Comparison of ENCODE assay signal across 8 mouse cellular contexts in genomic region chr3:55793842-55794575, GRCm38 (mm10). TPM values are rescaled to one million over a fixed set of nuclear protein-coding genes. Genes with fewer than 3 reads are reported as not detected.
A peak's percentile ranks its signal among the peaks of the same experiment; 100 is the strongest.
DNase-seq lines count a peak whose midpoint lies in the region; ATAC-seq and TF ChIP-seq lines count a peak whose summit lies in the region.

No protein-coding gene starts in this region.

- no peaks in the 10 kb centered on the region for H3K27me3 ChIP-seq in hindbrain, embryonic 13.5 days
- H3K27me3 ChIP-seq in hindbrain, embryonic 10.5 days (ENCODE audit: insufficient read depth, poor library complexity, severe bottlenecking) = peaks cover 12% of the 10 kb centered on the region
- H3K27me3 ChIP-seq in kidney, postnatal 0 days (ENCODE audit: insufficient read depth, low read length) = no peaks in the 10 kb centered on the region
- no peaks in the 10 kb centered on the region for H3K27me3 ChIP-seq in neural tube, embryonic 14.5 days (ENCODE audit: control insufficient read depth, insufficient read depth, low read length)

- H3K4me1 ChIP-seq in hindbrain, embryonic 13.5 days (replicated peaks) = peaks cover 22% of the 10 kb centered on the region
- H3K4me1 ChIP-seq in hindbrain, embryonic 10.5 days (replicated peaks) = peaks cover 4% of the 10 kb centered on the region; the same call in 1 of the 2 replicates
- no peaks in the 10 kb centered on the region for H3K4me1 ChIP-seq in kidney, postnatal 0 days (replicated peaks; ENCODE audit: insufficient read depth, low read length)
- H3K4me1 ChIP-seq in neural tube, embryonic 14.5 days (ENCODE audit: control insufficient read depth, insufficient read depth, low read length) = peaks cover 3% of the 10 kb centered on the region; the same call in 1 of the 2 replicates

- TF ChIP-seq CTCF in kidney, postnatal 0 days (IDR thresholded peaks at IDR 0.05; ENCODE audit: low read depth) = no peak

- no peaks in the 10 kb centered on the region for H3K9me3 ChIP-seq in hindbrain, embryonic 13.5 days
- H3K9me3 ChIP-seq in hindbrain, embryonic 10.5 days = no peaks in the 10 kb centered on the region
- H3K9me3 ChIP-seq in kidney, postnatal 0 days (replicated peaks; ENCODE audit: low read length) = no peaks in the 10 kb centered on the region
- H3K9me3 ChIP-seq in neural tube, embryonic 14.5 days (ENCODE audit: control insufficient read depth, low read length) = no peaks in the 10 kb centered on the region

- no peak overlapping the region for H3K4me3 ChIP-seq in hindbrain, embryonic 13.5 days
- H3K4me3 ChIP-seq in hindbrain, embryonic 10.5 days = no peak overlapping the region
- no peak overlapping the region for H3K4me3 ChIP-seq in kidney, postnatal 0 days (replicated peaks; ENCODE audit: low read depth, low read length)
- H3K4me3 ChIP-seq in neural tube, embryonic 14.5 days (ENCODE audit: low read depth, low read length) = no peak overlapping the region

- no peak for DNase-seq in hindbrain, embryonic 10.5 days (ENCODE audit: low spot score)
- DNase-seq in adrenal gland, adult 2 months = peak; percentile 93
- DNase-seq in gastrocnemius, postnatal 10 days = peak; percentile 62
- DNase-seq in kidney, postnatal 0 days (ENCODE audit: low spot score) = peak; percentile 6
- DNase-seq in spleen, adult 12 weeks (ENCODE audit: low spot score) = no peak

- no peak overlapping the region for H3K9ac ChIP-seq in hindbrain, embryonic 13.5 days
- H3K9ac ChIP-seq in kidney, postnatal 0 days (ENCODE audit: low read depth, low read length) = no peak overlapping the region
- H3K9ac ChIP-seq in neural tube, embryonic 14.5 days (replicated peaks; ENCODE audit: low read depth, low read length) = no peak overlapping the region

- no peaks in the 10 kb centered on the region; the same call in 1 of the 2 replicates for H3K36me3 ChIP-seq in hindbrain, embryonic 13.5 days
- no peaks in the 10 kb centered on the region for H3K36me3 ChIP-seq in hindbrain, embryonic 10.5 days
- no peaks in the 10 kb centered on the region for H3K36me3 ChIP-seq in kidney, postnatal 0 days (ENCODE audit: insufficient read depth, low read length)
- H3K36me3 ChIP-seq in neural tube, embryonic 14.5 days (ENCODE audit: control insufficient read depth, insufficient read depth, low read length) = no peaks in the 10 kb centered on the region

- H3K4me2 ChIP-seq in hindbrain, embryonic 13.5 days = no peak overlapping the region
- H3K4me2 ChIP-seq in kidney, postnatal 0 days (ENCODE audit: low read length) = no peak overlapping the region
- H3K4me2 ChIP-seq in neural tube, embryonic 14.5 days (ENCODE audit: low read depth, low read length) = no peak overlapping the region

- H3K27ac ChIP-seq in hindbrain, embryonic 13.5 days = peak overlapping the region; percentile 35
- no peak overlapping the region; the same call in 1 of the 2 replicates for H3K27ac ChIP-seq in hindbrain, embryonic 10.5 days
- H3K27ac ChIP-seq in kidney, postnatal 0 days = no peak overlapping the region
- 0 out of 2 replicates have a peak overlapping the region, but pooled peaks have one; percentile 22 for H3K27ac ChIP-seq in neural tube, embryonic 14.5 days (ENCODE audit: low read depth, low read length)

- ATAC-seq in hindbrain, embryonic 13.5 days (ENCODE audit: low FRiP score) = no peak
- no peak for ATAC-seq in kidney, postnatal 0 days (replicated peaks; ENCODE audit: low FRiP score, low read depth)
- no peak for ATAC-seq in neural tube, embryonic 14.5 days (ENCODE audit: low read depth)
- ATAC-seq in inflammation-experienced regulatory T-cells, adult 6 months = no peak

- 63% methylated on average over 7 of the region's 7 CpGs for WGBS in hindbrain, embryonic 13.5 days
- WGBS in hindbrain, embryonic 10.5 days = 65% methylated on average over 7 of the region's 7 CpGs
- 44% methylated on average over 7 of the region's 7 CpGs for WGBS in kidney, postnatal 0 days
- WGBS in neural tube, embryonic 14.5 days = 64% methylated on average over 7 of the region's 7 CpGs

RNA-seq across cellular contexts. Expression of gene Mab21l1, which starts 11.7 kb away (rescaled TPM):
- polyA plus RNA-seq in hindbrain, embryonic 13.5 days (2015; fragmentation: Nextera tagmentation; extraction: Ambion mirVana) = 167 and 174 TPM in 2 replicates
- polyA plus RNA-seq in hindbrain, embryonic 10.5 days (2016; fragmentation: Nextera tagmentation; extraction: Ambion mirVana) = 26.8 and 57.6 TPM in 2 replicates
- total RNA-seq in adrenal gland, adult 2 months (2021) = 1 to 10 TPM in 1 of 2 experiments, under 1 TPM in 1; 0.58 to 1.9 TPM
- polyA plus RNA-seq in adrenal gland, adult 2 months (2012; rRNA removed) = 0.22 and 0.73 TPM in 2 replicates
- total RNA-seq in gastrocnemius, postnatal 10 days (2021) = 1 to 10 TPM; 3.1 to 3.3 TPM
- polyA plus RNA-seq in kidney, postnatal 0 days (2015; fragmentation: Nextera tagmentation; extraction: Ambion mirVana) = 0.20 and 0.23 TPM in 2 replicates
- 99.9 and 112 TPM in 2 replicates for polyA plus RNA-seq in neural tube, embryonic 14.5 days (2014; fragmentation: Nextera tagmentation; extraction: Ambion mirVana)
- not detected for polyA plus RNA-seq in inflammation-experienced regulatory T-cells, adult 6 months (2017; shearing (Covaris generic))

Comparison
In these comparisons a context has a peak if more than half of its experiments do, and no peak if none do; other contexts are left out.
1. H3K27ac ChIP-seq: peak in hindbrain, embryonic 13.5 days (single experiment) and neural tube, embryonic 14.5 days (single experiment); none in hindbrain, embryonic 10.5 days (single experiment) and kidney, postnatal 0 days (single experiment).
2. DNase-seq: peak in adrenal gland, adult 2 months (single experiment), gastrocnemius, postnatal 10 days (single experiment) and kidney, postnatal 0 days (single experiment); none in hindbrain, embryonic 10.5 days (single experiment) and spleen, adult 12 weeks (single experiment).
3. RNA of gene Mab21l1, which starts 11.7 kb away (polyA plus RNA-seq): 167 to 174 TPM in hindbrain, embryonic 13.5 days, 99.9 to 112 TPM in neural tube, embryonic 14.5 days and 26.8 to 57.6 TPM in hindbrain, embryonic 10.5 days; 0.22 to 0.73 TPM in adrenal gland, adult 2 months, 0.20 to 0.23 TPM in kidney, postnatal 0 days and not detected in inflammation-experienced regulatory T-cells, adult 6 months; every median in the first group is over 10 times any median in the second.